In the genomic region with DNA sequence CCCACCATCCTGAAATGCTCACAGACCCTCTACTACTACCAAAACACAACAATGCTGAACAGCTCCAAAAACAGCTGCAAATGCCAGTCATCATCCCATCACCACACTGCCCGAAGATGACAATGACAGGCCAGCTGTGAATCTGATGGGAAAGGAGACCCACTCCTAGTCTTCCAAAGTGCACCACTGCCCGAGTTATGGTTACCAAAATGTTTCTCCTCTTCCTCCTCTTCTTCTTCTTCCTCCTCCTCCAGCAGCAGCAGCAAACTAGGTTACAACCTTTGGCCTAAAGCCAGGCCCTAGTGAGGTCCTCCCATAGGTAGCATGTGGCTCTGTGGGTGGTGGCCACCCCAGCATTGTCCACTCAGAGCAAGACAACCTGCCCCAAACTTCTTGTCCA, we compare ENCODE assay signal across 18 mouse cellular contexts. TPM values are rescaled to one million over a fixed set of nuclear protein-coding genes. Genes with fewer than 3 reads are reported as not detected.
A peak's percentile ranks its signal among the peaks of the same experiment; 100 is the strongest.
DNase-seq lines count a peak whose midpoint lies in the region; ATAC-seq and TF ChIP-seq lines count a peak whose summit lies in the region.
"Had no signal": no experiment of that assay in that cellular context is flagged by ENCODE, and none has a peak within 500 bp of the region (broad histone marks: within the 10 kb centered on the region; RNA-seq: fewer than 3 reads in every experiment).

No protein-coding gene starts in this region.

- H3K36me3 ChIP-seq in heart, embryonic 10.5 days, result no peaks in the 10 kb centered on the region
- H3K36me3 ChIP-seq in stomach, postnatal 0 days (ENCODE audit: control insufficient read depth, insufficient read depth, low read length), result no peaks in the 10 kb centered on the region
- H3K36me3 ChIP-seq: embryonic facial prominence, embryonic 13.5 days; heart, embryonic 12.5 days; hindbrain, embryonic 15.5 days had no signal

- H3K27ac ChIP-seq in heart, embryonic 10.5 days, result no peak overlapping the region
- no peak overlapping the region for H3K27ac ChIP-seq in stomach, postnatal 0 days (replicated peaks)
- H3K27ac ChIP-seq: embryonic facial prominence, embryonic 13.5 days; heart, adult 2 months; hindbrain, embryonic 15.5 days had no signal

- H3K27me3 ChIP-seq in heart, embryonic 10.5 days (ENCODE audit: insufficient read depth, poor library complexity, severe bottlenecking), result no peaks in the 10 kb centered on the region
- H3K27me3 ChIP-seq in stomach, postnatal 0 days (ENCODE audit: control insufficient read depth, insufficient read depth, low read length), result no peaks in the 10 kb centered on the region
- H3K27me3 ChIP-seq: embryonic facial prominence, embryonic 13.5 days; heart, embryonic 12.5 days; hindbrain, embryonic 15.5 days had no signal

- 85% methylated on average over 2 of the region's 2 CpGs for WGBS in heart, embryonic 10.5 days
- 32% methylated on average over 2 of the region's 2 CpGs for WGBS in large intestine, adult 2 months
- WGBS in stomach, postnatal 0 days, result 65% methylated on average over 2 of the region's 2 CpGs

- H3K9me3 ChIP-seq in heart, embryonic 10.5 days, result no peaks in the 10 kb centered on the region
- no peaks in the 10 kb centered on the region for H3K9me3 ChIP-seq in stomach, postnatal 0 days (ENCODE audit: control insufficient read depth, low read length)
- H3K9me3 ChIP-seq: embryonic facial prominence, embryonic 13.5 days; heart, embryonic 12.5 days; hindbrain, embryonic 15.5 days had no signal

- no peak overlapping the region for H3K4me2 ChIP-seq in stomach, postnatal 0 days (replicated peaks; ENCODE audit: low read depth)
- H3K4me2 ChIP-seq: embryonic facial prominence, embryonic 13.5 days; hindbrain, embryonic 15.5 days had no signal

- DNase-seq in cerebellum, adult 8-10 months, result peak; percentile 15
- DNase-seq in cerebellum, adult 9-11 months, result no peak
- peak; percentile 61 for DNase-seq in heart, embryonic 10.5 days (ENCODE audit: low spot score)
- no peak for DNase-seq in heart, adult 18-20 months
- peak; percentile 32 for DNase-seq in large intestine, adult 2 months (ENCODE audit: low read depth, low spot score)
- DNase-seq in stomach, postnatal 0 days (ENCODE audit: low spot score), result peak; percentile 9
- DNase-seq: adrenal gland, postnatal 10 days; cerebellum, adult 11 months; cerebellum, postnatal 14 days; gastrocnemius, adult 2 months; gastrocnemius, postnatal 25 days; heart, postnatal 36 days had no signal

- no peak for ATAC-seq in stomach, postnatal 0 days (ENCODE audit: low FRiP score, low TSS enrichment)
- no peak for ATAC-seq in granulocyte monocyte progenitor cell, adult 5-6 weeks (replicated peaks; ENCODE audit: poor library complexity, severe bottlenecking)
- ATAC-seq: forebrain, embryonic 14.5 days had no signal

- TF ChIP-seq CTCF in stomach, postnatal 0 days (IDR thresholded peaks at IDR 0.05; ENCODE audit: low read depth), result no peak

- TF ChIP-seq EP300 in stomach, postnatal 0 days (optimal IDR thresholded peaks at IDR 0.05), result no peak

- no peak overlapping the region for H3K4me3 ChIP-seq in heart, embryonic 10.5 days
- no peak overlapping the region for H3K4me3 ChIP-seq in stomach, postnatal 0 days (ENCODE audit: low read depth, low read length)
- H3K4me3 ChIP-seq: embryonic facial prominence, embryonic 13.5 days; gastrocnemius, adult 2 months; heart, adult 2 months; heart, embryonic 12.5 days; hindbrain, embryonic 15.5 days had no signal

- no peak overlapping the region for H3K9ac ChIP-seq in stomach, postnatal 0 days (ENCODE audit: low read length)
- H3K9ac ChIP-seq: embryonic facial prominence, embryonic 13.5 days; heart, embryonic 12.5 days; hindbrain, embryonic 15.5 days had no signal

- peaks cover 81% of the 10 kb centered on the region for H3K4me1 ChIP-seq in heart, embryonic 10.5 days
- H3K4me1 ChIP-seq in stomach, postnatal 0 days (replicated peaks; ENCODE audit: control insufficient read depth, insufficient read depth), result peaks cover 7% of the 10 kb centered on the region; the same call in 1 of the 2 replicates

RNA-seq across cellular contexts. Expression of a gene that starts 4.6 kb away (rescaled TPM):
- polyA plus RNA-seq in heart, embryonic 10.5 days (2016; fragmentation: Nextera tagmentation; extraction: Ambion mirVana), result 2.2 and 3.2 TPM in 2 replicates
- total RNA-seq in heart, adult 18-20 months (2021), result 10 to 100 TPM; 17.1 to 17.7 TPM
- 8.3 and 8.6 TPM in 2 replicates for polyA plus RNA-seq in large intestine, adult 2 months (2012; rRNA removed)
- 2.1 TPM in 2 replicates for polyA plus RNA-seq in stomach, postnatal 0 days (2015; fragmentation: Nextera tagmentation; extraction: Ambion mirVana)
- 12.6 and 17.2 TPM in 2 replicates for total RNA-seq in granulocyte monocyte progenitor cell, adult 5-6 weeks (2014; fragmentation: Nextera tagmentation)
- 13.5 and 14.1 TPM in 2 replicates for total RNA-seq in granulocyte monocyte progenitor cell, adult 5-6 weeks (2017)

RNA-seq across cellular contexts. Expression of a gene that starts 52.9 kb away (rescaled TPM):
- 4.0 and 4.9 TPM in 2 replicates for polyA plus RNA-seq in heart, embryonic 10.5 days (2016; fragmentation: Nextera tagmentation; extraction: Ambion mirVana)
- 10 to 100 TPM; 62.0 to 62.3 TPM for total RNA-seq in heart, adult 18-20 months (2021)
- 15.4 and 15.8 TPM in 2 replicates for polyA plus RNA-seq in large intestine, adult 2 months (2012; rRNA removed)
- 3.8 and 3.9 TPM in 2 replicates for polyA plus RNA-seq in stomach, postnatal 0 days (2015; fragmentation: Nextera tagmentation; extraction: Ambion mirVana)
- total RNA-seq in granulocyte monocyte progenitor cell, adult 5-6 weeks (2014; fragmentation: Nextera tagmentation), result 11.6 and 17.2 TPM in 2 replicates
- total RNA-seq in granulocyte monocyte progenitor cell, adult 5-6 weeks (2017), result 20.2 and 22.3 TPM in 2 replicates

Comparison
In these comparisons a context has a peak if more than half of its experiments do, and no peak if none do; other contexts are left out.
1. DNase-seq: peak in cerebellum, adult 8-10 months (single experiment), heart, embryonic 10.5 days (single experiment), large intestine, adult 2 months (single experiment) and stomach, postnatal 0 days (single experiment); none in cerebellum, adult 9-11 months (single experiment) and heart, adult 18-20 months (0 of 2).